Mouse (Mus musculus) monocyte, adult 2 months (primary cell): ENCODE measurements around the gene Itga5.

Source experiments
- DNase-seq, 2 experiments: peaks; one replicate each; pipeline ENCODE4 v3.0.0; 2022; ENCODE audit warnings: low spot score in 2 of 2, low read depth in 1 of 2

Gene Itga5

DNA sequence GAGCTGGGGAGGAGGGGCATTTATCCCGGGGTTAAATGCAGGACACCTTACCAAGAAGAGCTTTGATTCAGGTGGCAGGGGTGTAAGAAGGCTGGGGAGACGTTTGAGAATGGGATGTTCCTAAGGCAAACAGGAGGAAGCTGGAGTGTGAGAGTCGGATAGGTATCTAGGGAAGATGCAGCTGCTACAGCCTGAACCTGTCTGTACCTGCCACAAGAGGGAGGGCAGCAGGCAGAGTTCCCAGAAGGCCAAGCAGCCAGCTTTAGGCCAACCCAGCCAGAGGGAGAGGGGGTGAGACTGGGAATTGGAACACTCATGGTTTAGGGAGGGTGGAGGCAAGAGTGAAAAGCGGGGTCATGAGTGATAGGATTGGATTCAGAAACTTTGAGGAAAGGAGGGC, 25.8 kb downstream of the Itga5 start:
- DNase-seq = no peak

DNA sequence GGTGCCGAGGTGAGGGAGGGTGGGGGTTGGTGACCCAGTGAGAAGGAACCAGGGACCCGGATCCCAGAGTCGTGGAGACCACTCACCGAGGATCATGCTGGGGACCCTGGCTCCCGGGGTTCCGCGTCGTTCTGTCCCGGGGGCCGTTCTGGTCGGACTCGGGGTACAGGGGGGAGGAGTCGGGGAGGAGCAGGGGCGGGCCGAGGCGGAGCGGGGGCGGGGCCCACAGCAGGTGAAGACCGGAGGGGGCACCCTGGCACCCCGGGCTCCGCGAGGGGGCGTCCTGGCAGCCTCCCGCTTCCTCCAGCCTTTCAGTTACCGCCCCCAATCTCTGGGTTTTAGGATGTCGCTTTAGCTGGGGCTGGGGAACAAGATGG, 26.6 kb downstream of the Itga5 start, which contains the start of gene Zfp385a:
Zfp385a (minus strand) TSS at position 133 of the 377 bp plus-strand sequence.
- peak in 1 of 2 experiments; percentile 16 for DNase-seq

DNA sequence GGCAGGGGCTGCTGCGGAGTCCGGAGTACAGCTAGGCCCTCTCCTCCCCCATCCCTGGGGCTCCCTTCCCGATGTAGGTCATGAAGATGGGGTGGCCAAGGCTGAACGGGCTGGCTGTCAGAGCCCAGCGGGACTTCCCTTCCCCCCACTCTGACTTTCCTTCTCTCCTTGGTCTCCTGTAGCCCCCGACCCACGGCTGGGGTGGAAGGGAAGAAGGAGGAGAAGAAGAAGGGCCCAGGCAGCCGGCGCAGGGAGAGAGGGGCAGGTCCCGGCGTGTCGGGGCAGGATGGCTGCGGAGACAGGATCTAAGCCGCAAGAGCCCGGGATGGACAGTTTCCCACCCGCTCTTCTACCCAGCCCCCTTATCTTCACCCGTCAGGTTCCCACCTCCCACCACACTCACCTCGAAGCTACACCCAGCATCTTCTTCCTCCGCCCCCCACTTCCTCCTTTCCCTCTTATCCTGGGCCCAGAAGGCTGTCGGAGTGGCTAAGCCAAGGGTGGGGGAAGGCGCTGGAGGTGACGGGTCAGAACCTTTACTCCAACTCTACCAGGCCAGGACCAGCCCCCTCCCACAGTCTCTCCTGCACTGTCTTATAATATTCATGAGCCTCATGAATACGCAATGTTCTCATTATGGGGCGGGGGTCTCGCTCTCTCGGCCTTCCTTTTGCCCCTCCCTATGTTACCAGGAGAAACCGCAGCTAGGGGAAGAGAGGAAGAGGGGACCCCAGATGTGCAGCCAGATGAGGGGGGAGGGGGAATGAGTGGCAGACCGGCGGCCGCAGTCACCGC, 27.2 kb downstream of the Itga5 start:
- no peak for DNase-seq

DNA sequence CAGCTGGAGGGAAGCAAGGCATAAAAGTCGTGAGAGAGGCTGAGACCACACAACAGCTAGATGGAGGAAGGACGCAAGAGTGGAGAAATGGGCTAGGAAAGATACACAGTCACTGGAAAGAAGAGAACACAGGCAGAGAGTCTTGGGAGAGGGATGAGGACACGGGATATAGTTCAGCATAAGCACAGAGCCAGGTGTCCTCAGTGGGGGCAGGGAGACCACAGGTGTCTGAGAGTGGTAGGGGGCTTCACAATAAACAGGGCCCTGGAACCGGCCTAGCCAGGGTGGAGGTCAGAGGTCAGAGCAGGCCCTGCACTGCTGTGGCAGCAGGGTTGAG, 27.8 kb downstream of the Itga5 start:
- no peak for DNase-seq

DNA sequence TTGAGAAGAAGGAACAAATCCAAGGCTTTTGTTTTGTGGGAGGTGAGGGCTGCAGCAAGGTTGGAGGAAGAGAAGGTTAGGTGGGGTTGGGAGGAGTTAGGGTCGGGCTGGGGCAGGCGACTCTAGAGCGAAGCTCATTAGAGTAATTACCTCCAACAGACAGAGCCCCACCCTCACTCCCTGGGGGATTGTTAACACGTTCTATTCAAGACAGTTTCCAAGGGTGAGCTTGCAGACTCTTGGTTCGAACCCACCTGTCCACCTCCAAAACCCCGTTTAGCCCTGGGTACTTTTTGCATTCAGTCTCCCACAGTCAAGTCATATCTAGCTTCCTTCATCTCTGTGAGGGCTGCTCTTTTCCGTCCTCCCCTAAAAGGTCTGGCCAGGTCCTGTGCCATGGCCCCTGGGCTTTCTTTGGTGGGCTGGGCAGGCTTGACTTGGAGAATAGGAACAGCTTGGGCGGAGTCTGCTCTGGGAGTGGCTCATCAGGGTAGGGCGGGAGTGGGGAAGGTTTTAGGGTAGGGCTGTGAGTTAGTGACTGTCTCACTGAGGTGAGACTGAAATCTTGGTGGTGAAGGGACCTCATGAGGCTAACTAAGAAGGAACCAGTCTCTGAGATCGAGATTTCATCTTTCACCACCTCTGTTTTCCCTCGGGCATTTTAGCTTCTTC, 29.4 kb downstream of the Itga5 start:
- DNase-seq = no peak

DNA sequence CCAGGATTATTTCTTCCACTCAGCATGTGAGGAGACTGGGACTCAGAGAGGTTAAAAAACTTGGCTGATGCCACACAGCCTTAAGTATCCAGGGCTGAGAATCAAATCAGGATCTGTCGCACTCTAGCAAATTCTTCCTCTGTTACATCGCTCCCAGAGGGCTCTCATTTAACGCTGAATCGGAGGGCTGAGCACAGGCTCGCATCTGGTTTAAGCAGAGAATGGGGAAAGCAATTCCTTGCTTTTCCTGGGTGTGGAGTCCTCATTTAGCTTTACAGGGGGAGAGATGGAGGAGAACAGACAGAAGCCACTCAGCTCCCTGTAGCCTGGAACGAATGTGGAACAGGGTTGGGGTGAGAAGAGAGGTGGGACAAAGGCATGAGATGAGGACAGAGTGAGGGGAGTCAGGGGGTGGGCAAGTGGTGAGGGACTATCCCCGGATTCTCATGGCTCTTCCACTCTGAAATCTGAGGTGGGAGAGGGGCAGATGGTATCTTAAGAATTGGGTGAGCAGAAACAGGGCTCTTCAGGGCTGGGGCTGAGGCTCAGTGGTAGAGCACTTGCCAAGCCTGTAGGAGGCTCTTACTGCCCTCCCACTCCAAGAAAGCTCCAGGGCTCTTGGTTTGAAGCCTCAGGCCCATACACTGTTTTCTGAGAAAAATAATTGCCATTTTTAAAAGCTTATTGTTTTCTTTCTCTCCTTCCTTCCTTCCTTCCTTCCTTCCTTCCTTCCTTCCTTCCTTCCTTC, 30.9 kb downstream of the Itga5 start:
- no peak for DNase-seq

DNA sequence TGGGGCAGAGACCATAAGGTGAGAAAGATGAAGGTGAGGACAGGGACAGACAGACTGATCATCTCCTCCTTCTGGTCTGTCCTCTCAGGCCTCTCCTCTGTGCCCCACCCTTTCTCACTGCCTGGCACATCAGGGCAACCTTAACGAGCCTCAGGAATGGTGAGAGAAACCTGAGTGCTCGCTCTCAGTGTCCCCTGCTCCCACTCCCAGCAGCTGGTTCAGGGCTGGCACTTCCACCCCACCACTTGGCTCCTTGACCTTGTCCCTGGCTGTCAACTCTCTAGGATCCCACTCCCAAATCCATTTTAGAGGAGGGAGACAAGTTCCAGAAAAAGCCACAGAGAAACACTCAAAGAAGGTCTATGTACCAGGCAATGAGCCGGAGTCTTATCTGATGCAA, 31.5 kb downstream of the Itga5 start:
- no peak for DNase-seq

DNA sequence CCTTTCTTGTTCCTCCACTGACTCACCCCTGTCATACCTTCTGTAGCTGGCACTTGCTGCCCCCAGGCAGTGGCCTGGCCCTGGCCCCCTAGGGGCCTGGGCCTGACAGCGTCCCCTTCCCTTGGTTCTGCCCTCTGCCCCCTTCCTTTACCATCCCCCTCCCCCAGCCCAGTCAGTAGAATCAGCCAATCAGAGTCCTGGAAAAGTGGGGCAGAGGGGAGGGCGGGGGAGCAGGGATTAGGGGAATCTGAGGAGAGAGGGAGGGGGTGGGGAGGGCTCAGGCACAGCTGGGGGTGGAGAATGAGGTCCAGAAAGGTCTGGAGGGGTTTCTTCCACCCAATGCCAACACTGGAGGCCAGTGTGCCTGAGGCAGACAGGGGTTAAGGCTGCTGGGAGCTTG, 32.4 kb downstream of the Itga5 start:
- no peak for DNase-seq

DNA sequence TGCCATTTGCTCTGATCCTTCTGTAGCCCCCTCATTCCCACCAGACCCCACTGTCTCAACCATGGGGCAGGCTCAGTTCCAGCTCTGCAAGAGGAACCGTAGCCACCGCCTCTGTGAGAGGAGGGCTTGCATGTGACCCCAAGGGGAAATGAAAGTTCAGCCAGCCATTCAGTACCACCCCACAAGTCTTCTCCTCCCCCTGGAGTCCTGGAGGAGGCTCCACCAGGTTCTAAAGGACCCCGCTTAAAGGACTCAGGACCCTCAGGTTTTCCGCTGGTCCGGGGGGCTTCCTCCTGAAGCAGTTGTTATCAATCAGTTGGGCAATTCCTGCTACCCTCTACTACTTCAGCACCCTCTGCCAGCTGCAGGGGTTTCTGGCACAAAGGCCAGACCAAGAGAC, 32.8 kb downstream of the Itga5 start:
- peak; percentile 42 to 59 for DNase-seq

DNA sequence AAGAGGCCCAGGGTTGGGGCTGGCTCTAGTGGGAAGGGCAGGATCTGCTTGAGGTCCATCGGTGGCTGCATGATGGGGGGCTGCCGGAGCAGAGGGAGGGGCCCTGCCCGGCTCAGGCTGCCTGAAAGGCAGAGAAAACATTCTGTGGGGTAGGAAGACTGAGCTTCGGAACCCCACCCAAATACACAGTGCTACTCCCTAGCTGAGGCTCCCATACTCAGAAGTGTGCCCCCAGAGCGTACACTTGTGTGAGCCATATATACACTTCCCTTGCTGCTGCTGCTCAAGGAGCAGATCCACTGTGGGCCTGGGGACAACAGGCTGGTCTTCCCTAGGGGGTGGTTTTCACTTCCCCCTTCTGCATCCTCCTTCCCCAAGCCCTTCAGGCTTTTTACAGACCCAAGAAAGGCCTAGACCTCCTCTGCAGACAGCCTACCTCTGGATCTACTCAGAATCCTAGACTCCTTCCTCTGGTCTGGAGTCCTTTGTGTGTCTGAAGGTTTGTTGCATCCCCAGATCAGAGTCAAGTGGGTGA, 33.4 kb downstream of the Itga5 start:
- peak; percentile 42 to 43 for DNase-seq

DNA sequence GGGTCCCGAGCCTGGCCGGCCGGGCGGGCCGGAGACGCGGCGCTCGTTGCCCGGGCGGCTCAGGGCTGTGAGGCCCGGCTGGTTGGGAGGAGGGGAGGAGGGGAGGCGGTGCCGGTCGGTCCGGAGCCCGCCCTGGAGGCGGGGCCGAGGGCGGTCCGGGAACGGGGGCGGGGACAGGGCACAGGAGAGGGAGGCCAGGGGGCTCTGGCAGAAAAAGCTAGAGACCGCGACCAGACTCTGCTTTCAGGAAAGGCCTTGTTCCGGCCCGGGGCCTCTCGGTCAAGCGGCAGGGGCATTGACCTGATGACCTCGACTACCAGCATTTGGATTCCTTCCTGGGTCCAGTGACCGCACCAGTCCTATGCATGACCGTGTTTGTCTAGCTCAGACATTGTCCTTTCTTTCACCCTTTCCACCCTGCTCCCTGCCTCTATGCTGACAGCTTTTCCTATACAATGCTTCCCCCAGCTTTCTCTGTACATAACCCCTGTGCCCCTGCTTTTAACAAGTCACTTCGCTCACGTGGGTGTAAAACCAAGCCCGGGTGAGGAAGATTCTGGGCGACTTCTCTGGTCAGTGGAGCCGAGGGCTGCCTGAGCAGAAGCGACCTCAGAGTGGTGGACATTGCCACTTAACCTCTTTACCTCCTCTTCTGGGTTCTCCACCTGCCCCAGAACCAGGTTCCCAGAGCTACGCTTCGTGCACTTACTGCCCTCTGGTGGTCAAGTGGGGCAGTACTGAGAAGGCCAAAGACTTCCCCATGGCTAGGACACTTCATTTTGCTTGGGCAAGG, 42.9 kb downstream of the Itga5 start:
- DNase-seq = peak; percentile 36 to 65

DNA sequence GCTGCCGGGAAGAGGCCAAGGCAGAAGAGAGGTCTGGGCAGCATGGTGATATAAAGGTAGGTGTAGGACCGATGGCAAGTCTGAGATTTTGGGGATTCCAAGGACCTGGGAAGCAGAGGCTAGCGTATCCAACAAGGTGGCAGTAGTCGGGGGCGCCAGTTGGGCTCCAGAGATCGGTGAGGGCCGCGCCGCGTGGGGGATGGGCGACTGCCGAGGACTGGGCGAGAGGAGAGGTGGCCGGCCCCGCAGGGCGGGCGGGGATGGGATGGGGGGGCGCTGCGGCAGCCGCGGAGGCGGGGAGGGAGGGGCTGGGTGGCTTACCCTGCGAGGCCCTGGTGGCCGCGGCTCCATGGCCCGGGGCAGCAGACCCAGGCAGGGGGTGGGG, 43.5 kb downstream of the Itga5 start:
- DNase-seq = no peak

DNA sequence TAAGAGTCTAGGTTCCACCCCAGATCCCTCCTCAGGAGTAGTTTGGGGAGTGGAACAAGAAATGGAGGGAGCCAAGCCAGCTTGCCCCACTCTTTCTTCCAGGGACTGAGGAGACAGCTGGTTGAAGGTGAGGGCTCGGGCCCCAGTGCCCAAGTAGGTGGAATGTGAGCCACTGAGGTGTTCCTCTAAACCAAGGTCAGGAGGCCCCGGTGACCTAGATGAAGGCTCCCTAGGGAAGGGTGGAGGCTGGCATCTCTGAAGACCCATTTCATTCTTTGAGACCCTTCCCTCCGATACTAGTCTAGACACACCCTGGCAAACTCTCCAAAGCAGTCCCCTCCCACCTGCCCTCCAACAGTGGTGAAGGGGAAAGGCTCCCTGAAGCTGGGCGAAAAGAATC, 44.2 kb downstream of the Itga5 start:
- no peak for DNase-seq

DNA sequence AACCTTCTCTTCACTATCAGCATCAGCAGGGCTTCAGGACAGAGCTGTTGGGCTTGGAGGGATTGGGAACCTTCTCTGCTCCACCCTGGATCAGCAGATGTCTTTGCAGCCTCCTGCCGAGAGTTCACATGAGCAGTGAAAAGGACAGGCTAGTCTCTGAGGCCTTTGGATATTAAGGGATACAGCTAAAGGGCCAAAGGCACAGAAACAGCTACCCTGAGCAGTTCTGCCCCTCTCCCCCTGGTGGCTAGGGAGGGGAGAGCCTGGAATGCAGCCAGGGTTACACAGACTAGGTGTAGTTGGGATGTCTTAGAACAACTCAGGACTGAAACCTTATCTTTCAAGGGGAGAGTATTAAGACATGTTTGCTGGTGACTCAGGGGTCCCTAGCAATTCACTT, 45.5 kb downstream of the Itga5 start:
- DNase-seq = no peak

DNA sequence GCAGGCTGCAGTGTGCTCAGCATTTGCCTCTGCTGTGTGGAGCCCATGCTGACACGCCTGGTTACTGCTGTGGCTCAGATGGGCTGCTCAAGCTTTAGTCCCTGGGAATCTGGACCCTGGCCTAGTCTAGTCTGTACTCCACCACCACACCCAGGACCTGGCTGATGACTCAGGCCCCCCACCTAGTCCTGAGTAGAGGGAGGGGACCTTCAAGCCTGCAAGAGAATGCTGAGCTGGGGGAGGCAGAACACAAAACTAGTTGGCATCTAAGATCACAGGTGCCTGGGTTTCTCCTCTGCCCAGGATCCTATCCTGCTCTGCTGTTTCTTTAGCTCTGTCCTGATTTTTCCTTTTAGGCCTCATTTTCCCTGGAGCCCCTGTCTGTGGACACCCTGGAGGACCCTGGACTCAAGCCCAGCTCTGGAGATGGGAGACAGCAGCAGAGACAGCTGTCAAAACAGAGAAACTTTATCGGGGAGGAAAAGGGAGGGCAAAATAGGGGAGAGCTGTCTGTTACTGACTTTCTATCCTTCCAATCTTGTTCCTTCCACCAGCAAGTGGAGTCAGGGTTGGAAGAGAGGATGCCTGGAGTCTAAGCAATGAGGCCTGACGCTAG, 48.3 kb downstream of the Itga5 start:
- DNase-seq = no peak

DNA sequence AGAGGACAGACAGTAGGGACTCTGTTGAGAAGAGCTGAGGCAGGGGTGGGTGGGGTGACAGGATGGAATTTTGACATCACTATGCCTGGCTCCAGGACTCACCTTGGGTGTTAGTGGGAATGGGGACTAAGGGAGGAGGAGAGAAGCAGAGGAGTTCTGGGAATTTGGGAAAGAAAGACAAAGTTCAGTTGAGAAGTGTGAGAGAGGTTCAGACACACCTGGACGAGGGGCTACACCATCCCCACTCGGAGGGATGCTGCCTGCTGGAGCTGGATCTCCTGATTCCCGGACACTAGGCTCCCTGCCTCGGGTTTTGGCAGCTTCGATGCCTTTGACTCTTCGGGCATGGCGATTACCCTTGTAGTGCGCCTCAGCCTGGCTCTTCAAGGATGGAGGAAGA, 48.8 kb downstream of the Itga5 start:
- DNase-seq = no peak

DNA sequence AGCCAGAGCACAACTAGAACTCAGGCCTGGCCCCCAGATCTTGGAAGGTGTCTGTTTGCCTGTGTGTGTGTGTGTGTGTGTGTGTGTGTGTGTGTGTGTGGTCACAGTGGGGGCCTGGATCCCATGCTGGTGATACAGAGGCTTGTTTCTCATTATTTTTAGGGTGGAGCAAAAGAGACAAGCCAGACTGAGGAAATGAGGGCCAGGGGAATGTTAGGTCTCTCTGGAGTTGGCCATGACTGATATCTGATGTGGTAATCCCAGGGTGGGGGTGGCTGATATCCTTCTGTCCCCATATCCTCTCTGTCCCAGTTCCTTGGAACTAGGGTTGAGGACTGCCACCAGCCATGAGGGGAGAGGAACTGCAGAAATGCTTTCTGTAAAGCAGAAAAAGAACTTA, 49.4 kb downstream of the Itga5 start:
- no peak for DNase-seq

DNA sequence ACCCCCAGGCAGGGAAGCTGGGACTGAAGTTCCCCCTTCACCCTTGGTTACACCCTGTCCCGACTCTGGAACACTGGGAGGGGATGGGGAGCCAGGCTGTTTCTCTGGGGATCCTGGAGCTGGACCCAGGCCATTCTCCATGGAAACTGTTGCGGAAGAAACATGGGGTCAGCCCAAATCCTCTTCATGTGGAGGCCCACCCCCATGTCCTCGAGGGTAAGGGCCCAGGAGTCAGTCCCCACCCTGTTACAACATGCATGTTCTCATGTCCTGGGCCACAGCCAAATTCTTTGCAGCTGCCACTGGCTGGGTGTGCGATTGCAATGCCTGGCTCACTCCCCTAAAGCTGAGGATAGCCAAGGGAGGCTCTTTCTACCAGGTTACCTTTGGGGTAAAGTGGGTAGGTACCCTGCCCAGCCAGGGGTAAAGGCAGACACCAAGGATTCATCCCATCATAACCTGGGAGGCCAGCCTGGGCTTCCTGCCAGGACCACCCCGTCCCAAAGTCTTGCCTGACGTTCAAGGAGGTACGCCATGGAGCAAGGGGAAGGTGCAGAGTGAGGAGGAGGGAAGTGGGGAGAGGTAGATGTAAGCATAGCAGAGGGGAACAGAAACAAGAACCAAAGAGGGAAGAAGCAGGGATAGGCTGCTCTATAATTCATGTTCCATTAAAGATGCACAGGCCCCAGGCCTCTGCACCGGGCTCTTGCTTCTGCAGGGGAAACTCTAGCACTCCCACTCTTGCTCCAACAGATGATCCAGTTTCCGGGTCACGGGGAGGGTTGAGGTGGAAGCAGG, 50.4 kb downstream of the Itga5 start:
- no peak for DNase-seq

DNA sequence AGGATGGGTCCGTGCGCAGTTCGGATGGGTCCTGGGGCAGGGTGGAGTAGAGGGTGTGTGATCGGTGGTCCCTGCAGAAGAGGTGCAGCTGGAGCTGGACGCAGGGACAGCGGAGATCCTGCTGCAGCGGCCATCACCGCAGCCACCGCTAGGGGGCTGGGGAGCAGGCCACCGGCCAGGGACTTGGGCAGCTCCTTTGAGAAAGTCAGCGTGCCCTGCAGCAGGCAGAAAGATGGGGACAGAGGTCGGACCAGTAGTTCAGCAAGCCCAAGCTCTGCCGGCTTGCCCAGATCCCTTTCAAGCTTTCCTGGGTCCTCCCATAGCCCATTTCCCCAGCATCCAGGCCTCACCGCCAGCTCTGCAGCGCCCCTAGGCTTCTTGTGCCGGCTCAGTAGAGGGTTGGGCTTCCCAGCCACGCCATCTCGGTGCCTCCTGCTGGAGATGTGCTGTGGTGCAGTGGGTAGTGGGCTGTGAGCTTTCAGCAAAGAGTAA, 51.5 kb downstream of the Itga5 start:
- peak in 1 of 2 experiments; percentile 30 for DNase-seq

DNA sequence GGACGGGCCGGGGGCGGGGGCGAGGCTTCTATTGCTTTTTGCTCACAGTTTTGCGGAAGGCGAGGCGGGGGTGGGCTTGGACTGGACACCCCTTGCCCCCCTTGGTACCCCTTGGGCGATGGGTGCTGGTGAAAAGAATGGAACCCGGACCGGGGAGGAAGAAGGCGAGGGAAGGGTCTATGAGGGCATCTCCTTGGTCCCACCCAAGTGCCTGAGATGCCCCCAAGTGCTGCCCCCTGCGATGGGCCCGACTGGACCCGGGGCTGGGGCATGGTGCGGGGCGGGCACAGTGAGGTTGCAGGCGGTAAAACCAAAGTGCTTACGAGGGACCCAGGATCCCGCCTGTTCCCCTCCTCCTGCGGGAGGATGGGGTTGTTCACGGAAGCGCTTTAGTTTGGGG, 52.4 kb downstream of the Itga5 start:
- no peak for DNase-seq
